Mouse (Mus musculus) frontal cortex, adult (tissue): Measurements from ENCODE around the gene Ifrd2.

Experiments
- ATAC-seq: cut with Nextera tagmentation; 2 replicates; pipeline ENCODE4 v1.9.2; 2017; ENCODE audit warnings: mild to moderate bottlenecking, moderate library complexity, mixed read lengths; ENCODE audit not compliant: low TSS enrichment

Ifrd2 gene

DNA sequence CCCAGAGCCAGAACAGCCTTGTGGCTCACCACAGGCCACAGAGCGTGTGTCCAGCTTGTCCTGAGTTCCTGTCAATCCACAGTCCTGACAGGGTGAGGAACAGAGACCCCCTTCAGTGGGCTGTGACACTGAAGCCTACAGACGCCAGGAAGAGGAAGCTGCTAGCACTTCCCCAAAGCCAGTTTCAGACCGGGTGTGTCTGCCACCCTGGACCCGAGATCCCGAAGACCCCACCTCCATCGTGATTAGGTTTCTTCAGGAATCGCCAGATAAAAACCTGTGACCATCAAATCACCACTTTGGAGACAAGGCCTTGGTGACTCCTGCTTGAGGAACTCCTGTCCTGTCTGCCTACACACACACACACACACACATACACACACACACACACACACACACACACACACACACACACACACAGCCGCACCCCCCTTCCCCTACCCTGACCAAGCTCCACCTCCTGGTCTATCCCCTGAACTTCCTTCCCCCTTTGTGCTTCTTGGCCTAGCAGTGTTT lies 52.9 kb downstream of the Ifrd2 start:
- ATAC-seq: no peak

DNA sequence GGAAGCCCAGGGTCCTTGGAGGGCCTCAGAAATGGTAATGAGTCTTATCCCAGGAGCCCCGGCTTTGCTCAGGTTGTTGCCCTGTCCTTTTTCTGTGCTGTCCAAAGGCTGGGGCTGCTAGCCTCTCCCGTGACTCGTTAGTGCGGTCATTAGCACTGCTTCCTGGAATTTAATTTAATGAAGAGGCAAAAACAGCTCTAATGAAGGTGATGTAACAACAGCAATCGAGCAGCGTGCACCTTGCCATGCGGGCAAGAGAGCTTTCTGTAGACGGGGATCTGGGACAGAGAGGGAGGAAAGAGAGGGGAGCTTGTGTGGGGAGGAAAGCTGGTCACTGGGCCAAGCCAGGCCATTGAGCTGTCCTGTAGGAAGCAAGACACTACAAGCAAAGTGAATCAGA lies 54.2 kb downstream of the Ifrd2 start:
- ATAC-seq: no peak
